Mouse (Mus musculus) spleen, embryonic (tissue): ENCODE results near the gene Il21r.

Experiments
- CTCF ChIA-PET: fragments of 350-600 bp; sonication (Branson Sonifier 250); formaldehyde crosslinking; loops from one replicate; lab custom pipeline; 2022; lab: Charles Lee

Gene Il21r

GRCm38 (mm10) chr7:125603185-125603631, at the start of gene Il21r:
Gene Il21r (plus strand): TSS chr7:125603429.
- CTCF ChIA-PET, result no interaction called here

GRCm38 (mm10) chr7:125553653-125554428, 49.4 kb upstream of the Il21r start:
- CTCF ChIA-PET, result no interaction called here

GRCm38 (mm10) chr7:125554456-125555114, 48.6 kb upstream of the Il21r start:
- CTCF ChIA-PET, result interaction anchor here (0.7 to 0.8 kb wide), 2 partner anchors 68 to 84 kb away, joined by 3 to 4 read pairs; no protein-coding TSS in a partner anchor

GRCm38 (mm10) chr7:125555351-125555872, 47.8 kb upstream of the Il21r start:
- CTCF ChIA-PET, result interaction anchor here (0.7 to 0.9 kb wide), 3 partner anchors 69 to 84 kb away, joined by 3 to 4 read pairs (median 3); no protein-coding TSS in a partner anchor

- CTCF ChIA-PET, result interaction anchor here (0.9 to 1.5 kb wide), 2 partner anchors 74 to 85 kb away, joined by 3 to 4 read pairs; no protein-coding TSS in a partner anchor
These were observed 47.1 kb upstream of the Il21r start for GRCm38 (mm10) chr7:125556096-125556495.

- CTCF ChIA-PET, result interaction anchor here (0.7 to 1.5 kb wide), 2 partner anchors 9 to 86 kb away, joined by 3 to 4 read pairs; no protein-coding TSS in a partner anchor
These were observed 46.4 kb upstream of the Il21r start for GRCm38 (mm10) chr7:125556865-125557264.

GRCm38 (mm10) chr7:125558401-125558945, 44.8 kb upstream of the Il21r start:
- CTCF ChIA-PET, result no interaction called here

GRCm38 (mm10) chr7:125558997-125559396, 44.2 kb upstream of the Il21r start:
- CTCF ChIA-PET, result no interaction called here

- CTCF ChIA-PET, result no interaction called here
These were observed 43.7 kb upstream of the Il21r start for GRCm38 (mm10) chr7:125559537-125559936.

GRCm38 (mm10) chr7:125560146-125560785, 43.0 kb upstream of the Il21r start:
- CTCF ChIA-PET, result interaction anchor here (0.6 kb wide), 1 partner anchor 52 kb away, joined by 10 read pairs; no protein-coding TSS in a partner anchor

GRCm38 (mm10) chr7:125561085-125561690, 42.0 kb upstream of the Il21r start:
- CTCF ChIA-PET, result no interaction called here

GRCm38 (mm10) chr7:125562413-125562812, 40.8 kb upstream of the Il21r start:
- CTCF ChIA-PET, result no interaction called here

GRCm38 (mm10) chr7:125563093-125563492, 40.1 kb upstream of the Il21r start:
- CTCF ChIA-PET, result no interaction called here

- CTCF ChIA-PET, result no interaction called here
These were observed 38.8 kb upstream of the Il21r start for GRCm38 (mm10) chr7:125564316-125565024.

- CTCF ChIA-PET, result interaction anchor here (0.6 kb wide), 1 partner anchor 8 kb away, joined by 3 read pairs; no protein-coding TSS in a partner anchor
These were observed 37.5 kb upstream of the Il21r start for GRCm38 (mm10) chr7:125565516-125566285.

- CTCF ChIA-PET, result no interaction called here
These were observed 36.8 kb upstream of the Il21r start for GRCm38 (mm10) chr7:125566420-125566819.

GRCm38 (mm10) chr7:125568888-125569287, 34.3 kb upstream of the Il21r start:
- CTCF ChIA-PET, result interaction anchor here (1.6 kb wide), 1 partner anchor 96 kb away, joined by 3 read pairs; no protein-coding TSS in a partner anchor

- CTCF ChIA-PET, result interaction anchor here (0.6 kb wide), 1 partner anchor 635 kb away, joined by 4 read pairs; no protein-coding TSS in a partner anchor
These were observed 31.3 kb upstream of the Il21r start for GRCm38 (mm10) chr7:125571891-125572290.

- CTCF ChIA-PET, result interaction anchor here (0.6 kb wide), 1 partner anchor 635 kb away, joined by 4 read pairs; no protein-coding TSS in a partner anchor
These were observed 30.5 kb upstream of the Il21r start for GRCm38 (mm10) chr7:125572737-125573136.
